Mouse (Mus musculus): Measurements from ENCODE around the gene Ppm1n. TPM values are rescaled to one million over a fixed set of nuclear protein-coding genes. Genes with fewer than 3 reads are reported as not detected.
A peak's percentile ranks its signal among the peaks of the same experiment; 100 is the strongest.

Ppm1n gene
- total and polyA plus RNA-seq, 3 experiments, result not detected

- peaks cover 0 to 15% of the 10 kb centered on the region in 2 experiments; a peak in 2 of 4 replicates for H3K36me3 ChIP-seq (ENCODE audit: control insufficient read depth in 1 of 2, insufficient read depth in 2 of 2, low read length in 2 of 2)
- peak overlapping the region; percentile 53 to 87 for H3K4me3 ChIP-seq (ENCODE audit: control insufficient read depth in 1 of 2, insufficient read depth in 1 of 2, low read depth in 2 of 2, low read length in 2 of 2)
- peak overlapping the region; percentile 51; the same call in 1 of the 2 replicates for H3K9ac ChIP-seq (ENCODE audit: control insufficient read depth, low read depth, low read length, poor library complexity, severe bottlenecking)
- no peaks in the 10 kb centered on the region for H3K9me3 ChIP-seq (replicated peaks; ENCODE audit: insufficient read depth, low read length)
- DNase-seq (ENCODE audit: low read depth, low spot score), result peak; percentile 85
- TF ChIP-seq POLR2AphosphoS5 (IDR thresholded peaks at IDR 0.05; ENCODE audit: borderline replicate concordance, low read depth, low read length) (no peak), SMC3 (IDR thresholded peaks at IDR 0.05; ENCODE audit: low read depth, low read length) (no peak), ELF1 (IDR thresholded peaks at IDR 0.05; ENCODE audit: low read depth, low read length) (peak; percentile 26; the same call in 1 of the 2 replicates), SIN3A (IDR thresholded peaks at IDR 0.05; ENCODE audit: low read length) (peak; percentile 67), USF2 (IDR thresholded peaks at IDR 0.05; ENCODE audit: borderline replicate concordance in 1 of 2, insufficient read depth in 1 of 2, low read depth in 1 of 2, low read length in 2 of 2) (no peak), GATA1 (IDR thresholded peaks at IDR 0.05; ENCODE audit: low read depth, low read length) (no peak), UBTF (IDR thresholded peaks at IDR 0.05; ENCODE audit: borderline replicate concordance, insufficient read depth, low read depth, low read length) (no peak), BHLHE40 (IDR thresholded peaks at IDR 0.05; ENCODE audit: borderline replicate concordance, low read depth, low read length) (no peak)
- peak overlapping the region; percentile 45; the same call in 1 of the 2 replicates for H3K27ac ChIP-seq (ENCODE audit: control insufficient read depth, low read depth, low read length)
- H3K79me2 ChIP-seq (ENCODE audit: control insufficient read depth, insufficient read depth, low read length, poor library complexity), result no peaks in the 10 kb centered on the region
- H3K27me3 ChIP-seq (ENCODE audit: control insufficient read depth in 1 of 2, insufficient read depth in 2 of 2, low read length in 2 of 2), result peaks cover 0 to 2% of the 10 kb centered on the region in 2 experiments; a peak in 1 of 4 replicates
- H3K4me1 ChIP-seq (ENCODE audit: control insufficient read depth in 1 of 2, insufficient read depth in 2 of 2, low read length in 2 of 2), result peaks cover 9 to 19% of the 10 kb centered on the region in 2 experiments
Measured at GRCm38 (mm10) chr7:19326359-19326758, 46.5 kb upstream of the Ppm1n start.

- Histone ChIP-seq H3K9me3 (replicated peaks; ENCODE audit: insufficient read depth, low read length) (no peaks in the 10 kb centered on the region), H3K4me3 (ENCODE audit: control insufficient read depth in 1 of 2, insufficient read depth in 1 of 2, low read depth in 2 of 2, low read length in 2 of 2) (peak overlapping the region; percentile 14 to 36; a peak in 2 of 4 replicates), H3K27me3 (ENCODE audit: control insufficient read depth in 1 of 2, insufficient read depth in 2 of 2, low read length in 2 of 2) (peaks cover 0 to 2% of the 10 kb centered on the region in 2 experiments; a peak in 1 of 4 replicates), H3K36me3 (ENCODE audit: control insufficient read depth in 1 of 2, insufficient read depth in 2 of 2, low read length in 2 of 2) (peaks cover 0 to 15% of the 10 kb centered on the region in 2 experiments; a peak in 2 of 4 replicates), H3K27ac (ENCODE audit: control insufficient read depth, low read depth, low read length) (peak overlapping the region; percentile 58), H3K9ac (ENCODE audit: control insufficient read depth, low read depth, low read length, poor library complexity, severe bottlenecking) (peak overlapping the region; percentile 21; the same call in 1 of the 2 replicates), H3K79me2 (ENCODE audit: control insufficient read depth, insufficient read depth, low read length, poor library complexity) (no peaks in the 10 kb centered on the region), H3K4me1 (ENCODE audit: control insufficient read depth in 1 of 2, insufficient read depth in 2 of 2, low read length in 2 of 2) (peaks cover 9 to 21% of the 10 kb centered on the region in 2 experiments)
- DNase-seq (ENCODE audit: low read depth, low spot score), result peak; percentile 79
- no peak for TF ChIP-seq SMC3 (IDR thresholded peaks at IDR 0.05; ENCODE audit: low read depth, low read length)
- TF ChIP-seq MXI1 (IDR thresholded peaks at IDR 0.05; ENCODE audit: low read depth, low read length), result peak; percentile 37; the same call in 1 of the 2 replicates
- no peak for TF ChIP-seq ZC3H11A (IDR thresholded peaks at IDR 0.05; ENCODE audit: low read depth, low read length)
- no peak for TF ChIP-seq MYB (IDR thresholded peaks at IDR 0.05; ENCODE audit: low read depth, low read length)
- TF ChIP-seq NELFE (IDR thresholded peaks at IDR 0.05; ENCODE audit: low read depth, low read length), result no peak
- no peak for TF ChIP-seq UBTF (IDR thresholded peaks at IDR 0.05; ENCODE audit: borderline replicate concordance, insufficient read depth, low read depth, low read length)
- peak; percentile 58 for TF ChIP-seq TCF12 (IDR thresholded peaks at IDR 0.05; ENCODE audit: low read depth, low read length)
- TF ChIP-seq CTCF (IDR thresholded peaks at IDR 0.05 in 2 of 3, conservative IDR thresholded peaks at IDR 0.05 in 1 of 3; ENCODE audit: control insufficient read depth in 1 of 3, insufficient read depth in 1 of 3, low read depth in 2 of 3, low read length in 3 of 3, poor library complexity in 1 of 3, severe bottlenecking in 1 of 3), result no peak
- TF ChIP-seq MEF2A (IDR thresholded peaks at IDR 0.05; ENCODE audit: extremely low read depth, insufficient replicate concordance, low read depth, low read length, poor library complexity, severe bottlenecking), result peak; percentile 27; the same call in 1 of the 2 replicates
- TF ChIP-seq MAFK (IDR thresholded peaks at IDR 0.05; ENCODE audit: borderline replicate concordance, low read depth, low read length), result no peak
- no peak for TF ChIP-seq ELF1 (IDR thresholded peaks at IDR 0.05; ENCODE audit: low read depth, low read length)
- 0 out of 2 replicates have a peak, but pooled peaks have one; percentile 22 for TF ChIP-seq RCOR1 (IDR thresholded peaks at IDR 0.05; ENCODE audit: low read depth, low read length)
- TF ChIP-seq POLR2AphosphoS2 (IDR thresholded peaks at IDR 0.05; ENCODE audit: low read length), result no peak
- no peak for TF ChIP-seq RAD21 (IDR thresholded peaks at IDR 0.05; ENCODE audit: low read depth, low read length)
- no peak for TF ChIP-seq CHD2 (IDR thresholded peaks at IDR 0.05; ENCODE audit: low read length)
- TF ChIP-seq TBP (IDR thresholded peaks at IDR 0.05; ENCODE audit: low read depth, low read length), result peak; percentile 67
- no peak for TF ChIP-seq HCFC1 (IDR thresholded peaks at IDR 0.05; ENCODE audit: low read depth, low read length)
- no peak for TF ChIP-seq GABPA (IDR thresholded peaks at IDR 0.05; ENCODE audit: low read depth, low read length)
- no peak for TF ChIP-seq POLR2AphosphoS5 (IDR thresholded peaks at IDR 0.05; ENCODE audit: borderline replicate concordance, low read depth, low read length)
- TF ChIP-seq POLR2A (IDR thresholded peaks at IDR 0.05; ENCODE audit: control insufficient read depth in 1 of 2, insufficient read depth in 1 of 2, low read depth in 1 of 2, low read length in 2 of 2, poor library complexity in 1 of 2), result no peak
- TF ChIP-seq USF2 (IDR thresholded peaks at IDR 0.05; ENCODE audit: borderline replicate concordance in 1 of 2, insufficient read depth in 1 of 2, low read depth in 1 of 2, low read length in 2 of 2), result no peak
- TF ChIP-seq ZKSCAN1 (IDR thresholded peaks at IDR 0.05; ENCODE audit: low read depth, low read length), result no peak
- peak; percentile 40 to 43; a peak in 2 of 4 replicates for TF ChIP-seq EP300 (IDR thresholded peaks at IDR 0.05; ENCODE audit: low read depth in 1 of 2, low read length in 2 of 2)
- peak; percentile 84 for TF ChIP-seq ZNF384 (IDR thresholded peaks at IDR 0.05; ENCODE audit: low read depth, low read length)
Measured at GRCm38 (mm10) chr7:19325262-19326199, 45.7 kb upstream of the Ppm1n start.

Data from MEL (cell line).